Mouse (Mus musculus) right cerebral cortex, adult 18-20 months (tissue): ENCODE measurements at regions not wholly inside any gene's neighbourhood (a gene's known extent, or its start where the extent isn't known, plus 50 kb on each side); places are given as distances from the start of the nearest gene placed in this dataset.
A peak's percentile ranks its signal among the peaks of the same experiment; 100 is the strongest.

Experiments used
- DNase-seq: peaks from one replicate; pipeline ENCODE4 v3.0.0; 2022; ENCODE audit warnings: mixed read lengths

GRCm38 (mm10) chr4:131383862-131384261, 439.7 kb downstream of the Matn1 start:
- peak; percentile 68 for DNase-seq

- peak; percentile 64 for DNase-seq
Observed at GRCm38 (mm10) chr4:131386961-131387360, 442.8 kb downstream of the Matn1 start.

GRCm38 (mm10) chr4:131391119-131391923, 446.8 kb downstream of the Ptpru start:
- DNase-seq, result no peak

- DNase-seq, result no peak
Observed at GRCm38 (mm10) chr4:131391924-131392297, 446.2 kb downstream of the Ptpru start.

- DNase-seq, result no peak
Observed at GRCm38 (mm10) chr4:131392478-131392877, 445.6 kb downstream of the Ptpru start.

- no peak for DNase-seq
Observed at GRCm38 (mm10) chr4:131396226-131396840, 441.8 kb downstream of the Ptpru start.

GRCm38 (mm10) chr4:131397161-131397560, 440.9 kb downstream of the Ptpru start:
- DNase-seq, result no peak

GRCm38 (mm10) chr4:131400756-131401155, 437.3 kb downstream of the Ptpru start:
- peak; percentile 28 for DNase-seq

- DNase-seq, result no peak
Observed at GRCm38 (mm10) chr4:131401255-131401654, 436.8 kb downstream of the Ptpru start.

GRCm38 (mm10) chr4:131405376-131406017, 432.6 kb downstream of the Ptpru start:
- DNase-seq, result peak; percentile 30

- no peak for DNase-seq
Observed at GRCm38 (mm10) chr4:131407464-131407863, 430.6 kb downstream of the Ptpru start.

GRCm38 (mm10) chr4:131408644-131409043, 429.4 kb downstream of the Ptpru start:
- no peak for DNase-seq

GRCm38 (mm10) chr4:131409805-131410204, 428.3 kb downstream of the Ptpru start:
- peak; percentile 27 for DNase-seq

GRCm38 (mm10) chr4:131411936-131412335, 426.2 kb downstream of the Ptpru start:
- DNase-seq, result no peak

GRCm38 (mm10) chr4:131413380-131413779, 424.7 kb downstream of the Ptpru start:
- DNase-seq, result no peak

- DNase-seq, result peak; percentile 25
Observed at GRCm38 (mm10) chr4:131415453-131415852, 422.6 kb downstream of the Ptpru start.

GRCm38 (mm10) chr4:131416209-131416608, 421.9 kb downstream of the Ptpru start:
- DNase-seq, result no peak

GRCm38 (mm10) chr4:131417159-131417748, 420.8 kb downstream of the Ptpru start:
- peak; percentile 39 for DNase-seq

- no peak for DNase-seq
Observed at GRCm38 (mm10) chr4:131425311-131425710, 412.8 kb downstream of the Ptpru start.

- no peak for DNase-seq
Observed at GRCm38 (mm10) chr4:131427871-131428270, 410.2 kb downstream of the Ptpru start.

GRCm38 (mm10) chr4:131429356-131429755, 408.7 kb downstream of the Ptpru start:
- DNase-seq, result peak; percentile 39

GRCm38 (mm10) chr4:131430420-131430819, 407.7 kb downstream of the Ptpru start:
- no peak for DNase-seq

- peak; percentile 62 for DNase-seq
Observed at GRCm38 (mm10) chr4:131431188-131431587, 406.9 kb downstream of the Ptpru start.
